Mouse (Mus musculus): ENCODE data around the gene Trappc2l.
"Not testable (repeated sequence)": the region's sequence is repeated elsewhere in the genome, so short reads cannot be mapped to it uniquely, and the experiment has no call there.

Gene Trappc2l

DNA sequence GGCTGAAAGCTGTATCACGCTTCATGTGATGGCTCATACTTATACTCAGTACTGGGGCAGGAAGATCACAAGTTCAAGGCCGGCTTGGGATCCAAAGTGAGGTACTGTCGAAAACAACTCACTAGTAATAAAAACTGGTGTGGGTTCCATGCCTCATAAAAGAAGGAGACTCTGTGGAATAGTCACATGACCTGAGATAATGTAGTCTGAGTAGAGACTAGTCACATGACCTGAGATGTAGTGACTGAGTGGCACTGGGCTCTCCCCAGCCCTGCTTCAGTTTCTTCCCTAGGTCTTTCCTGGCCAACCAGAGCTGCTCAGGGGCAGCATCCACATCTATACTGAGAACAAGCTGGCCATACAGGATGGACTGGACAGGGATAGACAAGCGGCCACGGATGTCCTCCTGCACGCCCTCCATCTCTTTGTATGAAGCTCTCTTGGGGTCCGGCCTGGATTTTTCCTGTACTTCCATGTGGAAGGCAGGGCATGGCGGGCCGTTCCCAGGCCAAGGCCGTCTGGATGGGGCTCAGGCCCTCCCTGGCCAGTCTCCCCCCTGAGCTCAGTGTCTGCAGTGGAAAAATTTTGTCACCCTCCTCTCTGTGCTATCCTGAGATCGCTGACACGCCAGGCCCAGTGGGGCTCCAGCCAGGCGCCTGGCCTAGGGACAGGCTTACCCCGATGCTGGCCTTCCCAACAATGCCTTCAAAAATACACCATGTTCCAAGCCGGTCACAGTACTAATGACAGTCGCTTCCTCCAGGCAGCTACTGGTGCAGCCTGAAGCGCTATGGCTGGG, 12.6 kb downstream of the Trappc2l start:
- in situ Hi-C loops (cut with MboI, MseI), result no loop called here

GRCm38 (mm10) chr8:122624653-122625052, 13.2 kb downstream of the Trappc2l start:
- in situ Hi-C loops (cut with MboI, MseI), result no loop called here

DNA sequence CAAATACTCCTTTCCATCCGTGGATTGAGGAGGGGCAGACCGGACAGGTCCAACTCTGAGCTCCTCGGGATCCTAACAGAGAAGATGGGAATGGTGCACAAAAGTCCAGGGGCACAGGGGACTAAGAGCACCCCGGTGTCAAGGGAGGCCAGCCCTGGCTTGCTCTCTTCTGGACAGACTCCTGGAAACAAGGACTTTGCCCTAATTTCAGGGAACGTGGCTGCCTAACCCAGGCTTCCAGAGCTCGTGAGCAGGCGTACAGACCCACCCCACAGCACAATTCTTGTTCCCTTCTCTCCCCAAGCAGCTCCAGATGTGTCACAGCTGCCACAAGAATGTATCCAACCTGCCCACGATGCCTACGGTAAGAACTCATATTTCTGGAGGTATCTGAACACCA, 14.4 kb downstream of the Trappc2l start:
- in situ Hi-C loops (cut with MboI, MseI), result no loop called here

DNA sequence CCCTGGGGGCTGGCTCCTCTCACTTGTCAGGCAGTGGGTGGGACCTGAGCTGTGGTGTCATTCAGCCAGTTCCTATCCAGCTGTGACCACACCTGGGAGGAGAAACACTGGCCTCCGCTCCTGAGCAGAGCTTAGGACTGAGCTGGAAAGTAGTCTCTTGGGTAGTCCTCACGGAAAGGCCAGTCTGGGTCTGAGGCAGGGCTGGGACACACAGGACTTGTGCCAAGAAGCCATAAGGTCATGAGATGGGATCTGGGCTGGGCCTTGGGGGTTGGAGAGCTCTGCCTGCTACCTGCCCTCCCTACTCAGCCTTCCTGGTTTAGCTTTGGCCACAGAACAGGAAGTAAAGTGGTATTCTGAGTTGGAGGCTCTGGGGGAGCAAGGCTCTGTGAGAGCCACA, 15.5 kb downstream of the Trappc2l start:
- in situ Hi-C loops (cut with MboI, MseI), result no loop called here

DNA sequence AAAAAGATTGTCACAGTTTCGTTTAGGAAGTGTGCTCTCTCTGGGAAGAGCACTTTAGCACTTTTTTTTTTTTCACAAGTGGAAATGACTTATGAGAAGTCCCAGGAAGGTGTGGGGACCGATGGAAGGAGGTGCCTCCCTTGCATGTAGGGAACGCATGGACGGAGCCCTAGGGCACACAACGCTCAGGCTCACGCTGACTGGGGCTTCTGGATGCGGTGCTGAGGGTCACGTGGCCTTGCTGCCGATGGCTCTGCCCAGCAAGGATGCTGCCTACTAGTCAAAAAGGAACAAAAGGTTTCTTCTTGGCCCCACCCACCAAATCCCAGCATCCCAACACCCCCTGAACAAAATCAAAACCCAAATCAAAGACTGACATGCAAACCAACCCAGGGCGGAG, 17.9 kb downstream of the Trappc2l start:
- in situ Hi-C loops (cut with MboI, MseI), result no loop called here

DNA sequence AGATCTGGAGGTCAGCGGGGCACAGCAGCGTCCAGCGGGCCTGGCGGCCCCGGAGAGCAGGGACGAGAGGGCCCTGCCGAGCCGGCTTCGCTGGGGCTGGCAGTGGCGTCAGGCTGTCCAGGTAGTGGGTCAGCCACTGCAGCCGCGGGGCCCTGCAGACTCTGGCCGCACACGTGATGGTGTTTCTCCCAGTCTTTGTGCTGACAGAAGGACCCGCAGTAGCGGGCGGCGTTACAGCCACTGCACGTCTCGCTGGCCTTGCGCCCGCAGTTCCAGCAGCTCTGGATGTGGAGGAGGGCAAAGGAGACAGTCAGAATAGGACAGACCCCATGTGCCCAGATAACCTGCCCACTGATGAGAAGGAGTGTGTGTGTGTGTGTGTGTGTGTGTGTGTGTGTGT, 19.3 kb downstream of the Trappc2l start:
- in situ Hi-C loops (cut with MboI, MseI), result no loop called here

- in situ Hi-C loops (cut with MboI, MseI), result not testable (repeated sequence)
Observed at GRCm38 (mm10) chr8:122632134-122632533, 20.7 kb downstream of the Trappc2l start.

- in situ Hi-C loops (cut with MboI, MseI), result no loop called here
Observed at GRCm38 (mm10) chr8:122633205-122633604, 21.8 kb downstream of the Trappc2l start.

GRCm38 (mm10) chr8:122635878-122636802, 24.7 kb downstream of the Trappc2l start:
- in situ Hi-C loops (cut with MboI, MseI), result no loop called here

DNA sequence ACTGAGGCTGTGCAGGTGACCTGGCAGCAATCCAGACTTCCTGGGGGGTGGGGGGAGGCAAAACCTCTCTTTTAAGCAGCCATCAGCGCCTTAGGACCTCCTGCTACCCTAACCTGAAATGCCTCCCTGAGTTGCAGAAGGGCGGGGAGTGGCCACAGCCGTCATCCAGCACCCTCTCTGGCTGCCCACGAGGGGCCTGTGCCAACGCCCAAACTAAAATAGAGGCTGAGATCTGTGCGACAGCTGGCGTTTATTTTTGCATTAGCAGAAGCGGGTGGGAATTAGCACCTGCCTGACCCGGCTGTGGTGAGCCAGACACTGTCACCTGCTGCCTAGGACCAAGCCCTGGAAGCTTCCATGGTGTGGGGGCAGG, 25.3 kb downstream of the Trappc2l start:
- in situ Hi-C loops (cut with MboI, MseI), result no loop called here

GRCm38 (mm10) chr8:122637230-122637629, 25.8 kb downstream of the Trappc2l start:
- in situ Hi-C loops (cut with MboI, MseI), result no loop called here

GRCm38 (mm10) chr8:122638601-122639000, 27.2 kb downstream of the Trappc2l start:
- in situ Hi-C loops (cut with MboI, MseI), result no loop called here

DNA sequence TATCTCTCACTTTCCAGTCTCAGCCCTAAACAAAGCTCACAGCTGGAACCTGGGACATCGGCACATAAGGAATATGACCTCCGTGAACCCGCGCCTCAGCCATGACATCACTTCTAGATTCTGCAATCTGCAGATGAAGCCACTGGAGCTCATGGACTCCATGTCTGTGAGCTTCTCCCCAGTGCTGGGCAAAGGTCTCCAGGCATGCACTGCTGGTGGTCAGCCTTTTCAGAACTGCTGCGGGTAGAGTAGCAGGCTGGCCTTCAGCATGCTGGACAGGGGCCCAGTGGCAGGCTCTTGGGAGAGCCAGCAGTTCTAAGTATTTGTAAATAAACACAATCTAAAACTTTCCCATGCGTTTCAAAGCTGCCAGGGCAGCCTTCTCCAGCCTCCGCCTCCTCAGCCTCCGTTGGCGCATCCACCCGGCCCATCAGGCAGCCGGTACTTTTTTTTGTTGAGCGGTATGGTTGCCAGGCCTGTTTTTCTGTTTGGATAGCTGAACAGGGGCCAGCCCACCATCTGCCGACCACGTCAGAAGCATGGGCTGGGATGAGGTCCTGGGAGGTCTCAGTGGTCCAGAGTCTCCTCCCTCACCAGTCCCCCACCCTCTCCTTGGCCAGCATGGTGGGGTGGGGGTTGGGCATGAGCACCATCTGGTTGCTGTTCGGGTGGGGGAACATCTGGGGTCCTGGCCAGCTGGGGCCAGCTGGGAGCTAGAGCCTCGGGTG, 28.2 kb downstream of the Trappc2l start:
- in situ Hi-C loops (cut with MboI, MseI), result no loop called here

DNA sequence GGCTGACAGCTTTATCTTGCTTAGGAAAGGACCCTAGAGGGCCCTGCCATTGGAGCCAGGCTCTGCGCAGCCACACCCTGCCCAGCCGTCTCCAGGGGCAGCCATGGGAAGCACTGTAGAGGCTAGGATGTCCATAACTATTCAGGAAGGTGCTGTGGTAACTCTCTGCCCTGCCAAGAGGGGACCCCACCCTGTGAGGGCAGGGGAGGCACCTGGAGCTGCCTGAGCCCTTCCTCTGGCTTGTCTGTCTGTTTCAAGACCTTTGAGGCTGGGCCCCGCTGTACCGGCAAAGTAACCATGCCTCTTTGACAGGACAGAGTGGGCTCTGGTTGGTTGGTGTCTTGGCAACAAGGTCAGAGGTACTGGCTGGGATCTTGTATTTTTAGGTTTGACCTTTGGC, 29.4 kb downstream of the Trappc2l start:
- in situ Hi-C loops (cut with MboI, MseI), result no loop called here

GRCm38 (mm10) chr8:122641406-122641805, 30.0 kb downstream of the Trappc2l start:
- in situ Hi-C loops (cut with MboI, MseI), result no loop called here

- in situ Hi-C loops (cut with MboI, MseI), result no loop called here
Observed at GRCm38 (mm10) chr8:122642071-122642470, 30.6 kb downstream of the Trappc2l start.

GRCm38 (mm10) chr8:122644175-122644954, 32.9 kb downstream of the Trappc2l start:
- in situ Hi-C loops (cut with MboI, MseI), result no loop called here

DNA sequence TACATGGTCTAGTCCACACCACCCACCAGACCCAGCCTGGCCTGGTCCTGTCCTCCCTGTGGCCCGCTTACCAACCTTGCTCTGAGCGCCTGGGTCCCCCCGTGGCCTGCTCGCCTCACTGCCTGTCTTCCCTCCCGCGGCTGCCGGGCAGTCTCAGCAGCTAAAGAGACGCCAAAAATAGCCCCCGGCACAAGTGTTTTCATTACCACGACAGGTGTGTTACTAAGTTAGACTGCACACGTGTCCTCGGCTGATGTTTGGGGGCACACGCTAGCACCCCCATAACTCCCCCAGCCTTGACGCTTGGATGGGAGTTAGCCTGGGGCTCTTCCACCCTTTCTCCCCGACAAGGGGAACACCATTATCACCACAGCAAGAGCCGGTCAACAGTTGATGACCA, 34.9 kb downstream of the Trappc2l start:
- in situ Hi-C loops (cut with MboI, MseI), result no loop called here

- in situ Hi-C loops (cut with MboI, MseI), result no loop called here
Observed at GRCm38 (mm10) chr8:122648192-122648970, 36.9 kb downstream of the Trappc2l start.

GRCm38 (mm10) chr8:122651326-122651921, 40.0 kb downstream of the Trappc2l start:
- in situ Hi-C loops (cut with MboI, MseI), result no loop called here

Data from regulatory T cell (primary cell).